Mouse (Mus musculus) intestine, embryonic 15.5 days (tissue): ENCODE measurements around the gene Siah2. TPM values are rescaled to one million over a fixed set of nuclear protein-coding genes. Genes with fewer than 3 reads are reported as not detected.

Experiments
- ATAC-seq: fragments of 200-750 bp; cut with Nextera tagmentation; 2 replicates; pipeline ENCODE4 v1.8.0; 2017; ENCODE audit warnings: moderate TSS enrichment, moderate library complexity
- H3K27ac ChIP-seq: fragments of 300-500 bp; sonication (generic); 2 replicates; pipeline ENCODE4 v1.5.1; 2015; ENCODE audit warnings: mild to moderate bottlenecking, inconsistent platforms
- H3K27me3 ChIP-seq: fragments of 300-500 bp; sonication (generic); replicated peaks from 2 replicates; pipeline ENCODE4 v1.6.1; 2015; ENCODE audit warnings: inconsistent platforms
- H3K36me3 ChIP-seq: fragments of 300-500 bp; sonication (generic); 2 replicates; pipeline ENCODE4 v1.6.1; 2015; ENCODE audit warnings: inconsistent platforms
- H3K4me1 ChIP-seq: fragments of 300-500 bp; sonication (generic); replicated peaks from 2 replicates; pipeline ENCODE4 v1.6.1; 2015; ENCODE audit warnings: inconsistent platforms
- H3K4me2 ChIP-seq: fragments of 300-500 bp; sonication (generic); replicated peaks from 2 replicates; pipeline ENCODE4 v1.6.1; 2015; ENCODE audit warnings: mild to moderate bottlenecking, inconsistent platforms
- H3K4me3 ChIP-seq: fragments of 300-500 bp; sonication (generic); replicated peaks from 2 replicates; pipeline ENCODE4 v1.5.1; 2015; ENCODE audit warnings: inconsistent platforms
- H3K9ac ChIP-seq: fragments of 300-500 bp; sonication (generic); 2 replicates; pipeline ENCODE4 v1.6.1; 2015; ENCODE audit warnings: inconsistent platforms
- H3K9me3 ChIP-seq: fragments of 300-500 bp; sonication (generic); 2 replicates; pipeline ENCODE4 v1.6.1; 2016; ENCODE audit warnings: inconsistent platforms
- WGBS: fragments of 180-500 bp; shearing (Covaris S2); methylation state at CpG from one replicate; pipeline ENCODE4 v1.1.7; 2015; 5-methylcytosine and 5-hydroxymethylcytosine counted together
- polyA plus RNA-seq: library from polyadenylated mRNA; unstranded; fragments of >200 nt; fragmentation: Nextera tagmentation; extraction: Ambion mirVana; gene quantifications from 2 replicates; pipeline ENCODE4 v1.2.1, GENCODE M21; 2015

Gene Siah2
- polyA plus RNA-seq, 1 experiment from 2014 or later = 4.7 TPM

- H3K4me1 ChIP-seq = no peaks in the 10 kb centered on the region
- H3K36me3 ChIP-seq = no peaks in the 10 kb centered on the region
- H3K9ac ChIP-seq = no peak overlapping the region
- H3K27ac ChIP-seq = no peak overlapping the region
- H3K27me3 ChIP-seq = no peaks in the 10 kb centered on the region
- 53% methylated on average over 2 of the region's 2 CpGs for WGBS
- no peak for ATAC-seq
- H3K4me2 ChIP-seq = no peak overlapping the region
- H3K9me3 ChIP-seq = no peaks in the 10 kb centered on the region
- H3K4me3 ChIP-seq = no peak overlapping the region
These were observed 24.5 kb upstream of the Siah2 start for GRCm38 (mm10) chr3:58716705-58717104.

- 68% methylated on average over 2 of the region's 2 CpGs for WGBS
- H3K4me1 ChIP-seq = no peaks in the 10 kb centered on the region
- ATAC-seq = no peak
These were observed 22.6 kb upstream of the Siah2 start for GRCm38 (mm10) chr3:58714767-58715166.

GRCm38 (mm10) chr3:58714034-58714433, 21.8 kb upstream of the Siah2 start:
- no peaks in the 10 kb centered on the region for H3K9me3 ChIP-seq
- H3K4me1 ChIP-seq = no peaks in the 10 kb centered on the region
- no peak overlapping the region for H3K4me3 ChIP-seq
- 48% methylated on average over 2 of the region's 2 CpGs for WGBS
- H3K9ac ChIP-seq = no peak overlapping the region
- H3K27me3 ChIP-seq = no peaks in the 10 kb centered on the region
- H3K4me2 ChIP-seq = no peak overlapping the region
- no peak overlapping the region for H3K27ac ChIP-seq
- ATAC-seq = peak; percentile 79
- H3K36me3 ChIP-seq = no peaks in the 10 kb centered on the region

More at GRCm38 (mm10) chr3:58714767-58715166, 22.6 kb upstream of the Siah2 start:
- Histone ChIP-seq H3K9me3 (no peaks in the 10 kb centered on the region), H3K27ac (no peak overlapping the region), H3K36me3 (no peaks in the 10 kb centered on the region), H3K27me3 (no peaks in the 10 kb centered on the region), H3K4me3 (no peak overlapping the region), H3K4me2 (no peak overlapping the region), H3K9ac (no peak overlapping the region)

- no peak overlapping the region for H3K27ac ChIP-seq
- peak; percentile 77 for ATAC-seq
- H3K9ac ChIP-seq = no peak overlapping the region
- no peaks in the 10 kb centered on the region for H3K36me3 ChIP-seq
- 70% methylated on average over 4 of the region's 4 CpGs for WGBS
- no peak overlapping the region for H3K4me2 ChIP-seq
- no peak overlapping the region for H3K4me3 ChIP-seq
- H3K4me1 ChIP-seq = no peaks in the 10 kb centered on the region
- no peaks in the 10 kb centered on the region for H3K9me3 ChIP-seq
- H3K27me3 ChIP-seq = no peaks in the 10 kb centered on the region
These were observed 21.0 kb upstream of the Siah2 start for GRCm38 (mm10) chr3:58713191-58713590.

GRCm38 (mm10) chr3:58704547-58704946, 12.3 kb upstream of the Siah2 start:
- no peak overlapping the region for H3K27ac ChIP-seq
- H3K9me3 ChIP-seq = no peaks in the 10 kb centered on the region
- no peaks in the 10 kb centered on the region for H3K36me3 ChIP-seq
- no peak for ATAC-seq
- no peak overlapping the region for H3K4me3 ChIP-seq
- WGBS = 71% methylated on average over 4 of the region's 4 CpGs
- H3K4me1 ChIP-seq = no peaks in the 10 kb centered on the region
- no peaks in the 10 kb centered on the region for H3K27me3 ChIP-seq
- H3K9ac ChIP-seq = no peak overlapping the region
- no peak overlapping the region for H3K4me2 ChIP-seq

GRCm38 (mm10) chr3:58703748-58704147, 11.5 kb upstream of the Siah2 start:
- WGBS = 57% methylated on average over 9 of the region's 9 CpGs
- Histone ChIP-seq H3K27me3 (no peaks in the 10 kb centered on the region), H3K4me1 (no peaks in the 10 kb centered on the region), H3K27ac (no peak overlapping the region), H3K4me3 (no peak overlapping the region), H3K9ac (no peak overlapping the region), H3K4me2 (no peak overlapping the region), H3K9me3 (no peaks in the 10 kb centered on the region), H3K36me3 (no peaks in the 10 kb centered on the region)
- ATAC-seq = peak; percentile 67

GRCm38 (mm10) chr3:58702329-58702728, 10.1 kb upstream of the Siah2 start:
- Histone ChIP-seq H3K36me3 (no peaks in the 10 kb centered on the region), H3K4me1 (no peaks in the 10 kb centered on the region), H3K4me2 (no peak overlapping the region), H3K27me3 (no peaks in the 10 kb centered on the region), H3K27ac (no peak overlapping the region), H3K9me3 (no peaks in the 10 kb centered on the region), H3K4me3 (no peak overlapping the region), H3K9ac (no peak overlapping the region)
- 0 out of 2 replicates have a peak, but pooled peaks have one; percentile 25 for ATAC-seq
- 89% methylated on average over 1 of the region's 1 CpGs for WGBS

GRCm38 (mm10) chr3:58701441-58701840, 9.2 kb upstream of the Siah2 start:
- no peaks in the 10 kb centered on the region for H3K4me1 ChIP-seq
- no peak overlapping the region for H3K4me3 ChIP-seq
- no peak for ATAC-seq
- H3K4me2 ChIP-seq = no peak overlapping the region
- H3K9ac ChIP-seq = no peak overlapping the region
- no peaks in the 10 kb centered on the region for H3K27me3 ChIP-seq
- no peaks in the 10 kb centered on the region for H3K9me3 ChIP-seq
- no peaks in the 10 kb centered on the region for H3K36me3 ChIP-seq
- H3K27ac ChIP-seq = no peak overlapping the region
- 84% methylated on average over 1 of the region's 1 CpGs for WGBS

GRCm38 (mm10) chr3:58697926-58698325, 5.7 kb upstream of the Siah2 start:
- no peak overlapping the region for H3K9ac ChIP-seq
- no peaks in the 10 kb centered on the region for H3K27me3 ChIP-seq
- no peaks in the 10 kb centered on the region for H3K4me1 ChIP-seq
- no peaks in the 10 kb centered on the region for H3K9me3 ChIP-seq
- ATAC-seq = no peak
- WGBS = 77% methylated on average over 4 of the region's 4 CpGs
- no peak overlapping the region for H3K4me2 ChIP-seq
- no peak overlapping the region for H3K27ac ChIP-seq
- no peaks in the 10 kb centered on the region for H3K36me3 ChIP-seq
- no peak overlapping the region for H3K4me3 ChIP-seq

- Histone ChIP-seq H3K36me3 (no peaks in the 10 kb centered on the region), H3K9me3 (no peaks in the 10 kb centered on the region), H3K4me1 (0 out of 2 replicates have a peak, but pooled peaks cover 5% of the 10 kb centered on the region), H3K4me3 (no peak overlapping the region), H3K9ac (no peak overlapping the region), H3K4me2 (no peak overlapping the region), H3K27me3 (no peaks in the 10 kb centered on the region), H3K27ac (no peak overlapping the region)
- WGBS = 70% methylated on average over 3 of the region's 3 CpGs
- no peak for ATAC-seq
These were observed 4.6 kb upstream of the Siah2 start for GRCm38 (mm10) chr3:58696806-58697205.

GRCm38 (mm10) chr3:58695507-58695906, 3.3 kb upstream of the Siah2 start:
- 45% methylated on average over 7 of the region's 7 CpGs for WGBS
- Histone ChIP-seq H3K27me3 (no peaks in the 10 kb centered on the region), H3K9me3 (no peaks in the 10 kb centered on the region), H3K4me2 (no peak overlapping the region), H3K4me3 (no peak overlapping the region), H3K4me1 (0 out of 2 replicates have a peak, but pooled peaks cover 5% of the 10 kb centered on the region), H3K9ac (no peak overlapping the region), H3K27ac (no peak overlapping the region), H3K36me3 (no peaks in the 10 kb centered on the region)
- no peak for ATAC-seq

- Histone ChIP-seq H3K27ac (no peak overlapping the region), H3K4me1 (0 out of 2 replicates have a peak, but pooled peaks cover 5% of the 10 kb centered on the region), H3K9me3 (no peaks in the 10 kb centered on the region), H3K4me3 (no peak overlapping the region), H3K27me3 (no peaks in the 10 kb centered on the region), H3K36me3 (no peaks in the 10 kb centered on the region), H3K4me2 (no peak overlapping the region), H3K9ac (no peak overlapping the region)
- no peak for ATAC-seq
- 64% methylated on average over 1 of the region's 1 CpGs for WGBS
These were observed 2.8 kb upstream of the Siah2 start for GRCm38 (mm10) chr3:58695044-58695443.

GRCm38 (mm10) chr3:58693331-58693730, 1.1 kb upstream of the Siah2 start:
- 86% methylated on average over 7 of the region's 7 CpGs for WGBS
- no peak for ATAC-seq

More at GRCm38 (mm10) chr3:58693331-58693730, 1.1 kb upstream of the Siah2 start:
- Histone ChIP-seq H3K36me3 (no peaks in the 10 kb centered on the region), H3K27me3 (no peaks in the 10 kb centered on the region), H3K4me1 (0 out of 2 replicates have a peak, but pooled peaks cover 5% of the 10 kb centered on the region), H3K9me3 (no peaks in the 10 kb centered on the region), H3K4me3 (no peak overlapping the region), H3K4me2 (no peak overlapping the region), H3K27ac (no peak overlapping the region), H3K9ac (no peak overlapping the region)
